Mouse (Mus musculus): ENCODE measurements around the gene Sdk2. TPM values are rescaled to one million over a fixed set of nuclear protein-coding genes. Genes with fewer than 3 reads are reported as not detected.

Sdk2 gene
- 10 to 100 TPM in 1 of 2 experiments, 1 to 10 TPM in 1; 5.5 to 10.1 TPM for total RNA-seq (2021)
- long read RNA-seq, experiment 1, partial matches to known transcripts = 0 of 2 reads
- long read RNA-seq, experiment 1, other reads (novel, unspliced or antisense) = 2 of 2 reads
- long read RNA-seq, experiment 2 = 0 reads

- peak; percentile 67 for DNase-seq
These were observed at the start of gene Sdk2 for GRCm38 (mm10) chr11:114066951-114067762. TSS of gene Sdk2 (minus strand) at chr11:114067046.

- no peak for DNase-seq
These were observed 48.2 kb upstream of the Sdk2 start for GRCm38 (mm10) chr11:114115077-114115476.

GRCm38 (mm10) chr11:114114674-114115073 is 47.8 kb upstream of the Sdk2 start:
- DNase-seq = no peak

GRCm38 (mm10) chr11:114110851-114111250 is 44.0 kb upstream of the Sdk2 start:
- DNase-seq = no peak

- no peak for DNase-seq
These were observed 26.8 kb upstream of the Sdk2 start for GRCm38 (mm10) chr11:114093636-114094035.

GRCm38 (mm10) chr11:114093175-114093574 is 26.3 kb upstream of the Sdk2 start:
- DNase-seq = no peak

GRCm38 (mm10) chr11:114080606-114081005 is 13.8 kb upstream of the Sdk2 start:
- peak; percentile 27 for DNase-seq

GRCm38 (mm10) chr11:114072644-114073043 is 5.8 kb upstream of the Sdk2 start:
- DNase-seq = no peak

GRCm38 (mm10) chr11:114071998-114072397 is 5.2 kb upstream of the Sdk2 start:
- DNase-seq = peak; percentile 68

GRCm38 (mm10) chr11:114070881-114071280 is 4.0 kb upstream of the Sdk2 start:
- no peak for DNase-seq

- no peak for DNase-seq
These were observed 3.3 kb upstream of the Sdk2 start for GRCm38 (mm10) chr11:114070131-114070530.

- DNase-seq = peak; percentile 54
These were observed 1.5 kb upstream of the Sdk2 start for GRCm38 (mm10) chr11:114068390-114068789.

- DNase-seq = peak; percentile 44
These were observed 522 bp downstream of the Sdk2 start for GRCm38 (mm10) chr11:114066098-114066950.

GRCm38 (mm10) chr11:114065596-114065995 is 1.2 kb downstream of the Sdk2 start:
- no peak for DNase-seq

GRCm38 (mm10) chr11:114064871-114065388 is 1.9 kb downstream of the Sdk2 start:
- DNase-seq = peak; percentile 34

GRCm38 (mm10) chr11:114061946-114062345 is 4.9 kb downstream of the Sdk2 start:
- DNase-seq = no peak

- DNase-seq = no peak
These were observed 5.6 kb downstream of the Sdk2 start for GRCm38 (mm10) chr11:114061265-114061664.

GRCm38 (mm10) chr11:114056351-114056750 is 10.5 kb downstream of the Sdk2 start:
- no peak for DNase-seq

- no peak for DNase-seq
These were observed 12.1 kb downstream of the Sdk2 start for GRCm38 (mm10) chr11:114054581-114055315.

- DNase-seq = peak; percentile 53
These were observed 15.5 kb downstream of the Sdk2 start for GRCm38 (mm10) chr11:114051361-114051760.

GRCm38 (mm10) chr11:114050511-114050910 is 16.3 kb downstream of the Sdk2 start:
- DNase-seq = no peak

- DNase-seq = no peak
These were observed 18.9 kb downstream of the Sdk2 start for GRCm38 (mm10) chr11:114047887-114048331.

All from gastrocnemius, postnatal 10 days (tissue).